Mouse (Mus musculus) heart, adult 2 months (tissue): ENCODE measurements around the gene Nfam1. TPM values are rescaled to one million over a fixed set of nuclear protein-coding genes. Genes with fewer than 3 reads are reported as not detected.

Source experiments
- DNase-seq, 2 experiments: peaks; one replicate each; pipeline ENCODE4 v3.0.0; 2021
- H3K27ac ChIP-seq: fragments of 200-600 bp; 2 replicates; pipeline ENCODE4 v1.8.1; 2022
- H3K27me3 ChIP-seq: fragments of 200-500 bp; 2 replicates; pipeline ENCODE4 v1.6.1; 2012; ENCODE audit warnings: mild to moderate bottlenecking, low read length, inconsistent platforms, mixed read lengths; ENCODE audit not compliant: control insufficient read depth, insufficient read depth
- H3K36me3 ChIP-seq: fragments of 200-500 bp; 2 replicates; pipeline ENCODE4 v1.6.1; 2012; ENCODE audit warnings: low read length, inconsistent platforms; ENCODE audit not compliant: control insufficient read depth, insufficient read depth
- H3K4me1 ChIP-seq: fragments of 200-500 bp; 2 replicates; pipeline ENCODE4 v1.6.1; 2011; ENCODE audit warnings: low read length; ENCODE audit not compliant: control insufficient read depth, insufficient read depth
- H3K4me3 ChIP-seq: fragments of 200-600 bp; 2 replicates; pipeline ENCODE4 v1.8.1; 2022
- H3K79me2 ChIP-seq: fragments of 200-500 bp; replicated peaks from 2 replicates; pipeline ENCODE4 v1.6.1; 2012; ENCODE audit warnings: mild to moderate bottlenecking, inconsistent platforms, low read length, moderate library complexity, mixed read lengths; ENCODE audit not compliant: control insufficient read depth, insufficient read depth
- H3K9ac ChIP-seq: fragments of 200-500 bp; 2 replicates; pipeline ENCODE4 v1.6.1; 2012; ENCODE audit warnings: low read depth, mild to moderate bottlenecking, control low read depth, inconsistent platforms, low read length, mixed read lengths
- CTCF ChIP-seq: fragments of 200-600 bp; IDR thresholded peaks from 2 replicates; pipeline ENCODE4 v1.8.1; 2022; ENCODE audit warnings: antibody characterized with exemption, mild to moderate bottlenecking, moderate library complexity
- EP300 ChIP-seq: fragments of 200-500 bp; IDR thresholded peaks from 2 replicates; pipeline ENCODE4 v1.6.1; 2011; ENCODE audit warnings: low read depth, low read length, control low read depth; ENCODE audit not compliant: insufficient read depth
- POLR2A ChIP-seq: fragments of 200-500 bp; IDR thresholded peaks from 2 replicates; pipeline ENCODE4 v1.6.1; 2011; ENCODE audit warnings: mild to moderate bottlenecking, low read depth, low read length, control low read depth; ENCODE audit not compliant: insufficient read depth
- WGBS: fragments of 180-500 bp; shearing (Covaris S2); methylation state at CpG from one replicate; pipeline ENCODE4 v1.1.7; 2018; 5-methylcytosine and 5-hydroxymethylcytosine counted together
- intact Hi-C: fragments of 180-260 bp; cut with DNase I; formaldehyde crosslinking; loops from one replicate; pipeline ENCODE4 v1.15.1; 2025
- microRNA-seq, 2 experiments: library from miRNA; unstranded; fragments of <30 nt; microRNA quantifications; one replicate each; pipeline ENCODE4 v1.2.0; 2021
- polyA plus RNA-seq: library from polyadenylated mRNA; depleted of rRNA; stranded (reverse); fragments of >200 nt; gene quantifications from 2 replicates; pipeline ENCODE4 v1.2.3, GENCODE M21; 2012; rRNA removed
- total RNA-seq, 2 experiments: library from RNA; stranded (reverse); gene quantifications; 2 replicates each; pipeline ENCODE4 v1.2.3; 2021

Nfam1 gene
- total and polyA plus RNA-seq, 3 experiments, result 2.4 to 3.9 (median 2.6) TPM

- H3K27me3 ChIP-seq, result no peaks in the 10 kb centered on the region; the same call in 1 of the 2 replicates
- DNase-seq, result no peak
- no peak overlapping the region for H3K9ac ChIP-seq
- intact Hi-C loops, result no loop called here
- no peaks in the 10 kb centered on the region for H3K4me1 ChIP-seq
- no peaks in the 10 kb centered on the region for H3K79me2 ChIP-seq
- H3K27ac ChIP-seq, result no peak overlapping the region
- no peak overlapping the region for H3K4me3 ChIP-seq
- no peaks in the 10 kb centered on the region for H3K36me3 ChIP-seq
- WGBS, result 77% methylated on average over 5 of the region's 5 CpGs
- TF ChIP-seq POLR2A, result no peak
- no peak for TF ChIP-seq CTCF
- no peak for TF ChIP-seq EP300
These were observed 79.1 kb downstream of the Nfam1 start for GRCm38 (mm10) chr15:82954034-82954433.

DNA sequence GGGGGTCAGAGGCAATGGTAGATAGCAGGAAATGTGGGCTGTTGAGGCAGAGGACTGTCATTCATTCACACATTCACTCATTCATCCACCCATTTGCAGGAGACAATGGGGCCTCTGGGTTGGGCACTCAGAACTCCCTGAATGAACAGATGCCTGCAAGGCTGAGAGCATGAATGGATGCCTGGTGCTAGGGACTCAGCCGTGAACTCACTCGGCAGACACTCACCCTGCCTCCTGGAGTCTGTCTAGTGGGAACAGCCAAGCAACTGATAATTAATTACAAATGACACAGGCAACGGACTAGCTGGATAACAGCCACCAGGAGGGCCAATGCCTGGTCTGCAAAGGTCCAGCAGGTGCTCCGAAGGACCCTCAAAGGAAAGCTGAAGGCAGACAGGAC, 80.0 kb downstream of the Nfam1 start:
- no peak overlapping the region for H3K9ac ChIP-seq
- TF ChIP-seq EP300 (no peak), POLR2A (no peak), CTCF (no peak)
- H3K4me3 ChIP-seq, result no peak overlapping the region
- no peak for DNase-seq
- no peaks in the 10 kb centered on the region for H3K36me3 ChIP-seq
- H3K27ac ChIP-seq, result no peak overlapping the region
- H3K4me1 ChIP-seq, result no peaks in the 10 kb centered on the region
- H3K27me3 ChIP-seq, result no peaks in the 10 kb centered on the region; the same call in 1 of the 2 replicates
- intact Hi-C loops, result no loop called here
- H3K79me2 ChIP-seq, result no peaks in the 10 kb centered on the region
- 59% methylated on average over 4 of the region's 4 CpGs for WGBS

GRCm38 (mm10) chr15:82952292-82952705, 80.8 kb downstream of the Nfam1 start:
- intact Hi-C loops, result no loop called here
- H3K4me3 ChIP-seq, result no peak overlapping the region
- H3K4me1 ChIP-seq, result no peaks in the 10 kb centered on the region
- WGBS, result 36% methylated on average over 20 of the region's 20 CpGs
- no peaks in the 10 kb centered on the region for H3K36me3 ChIP-seq
- no peaks in the 10 kb centered on the region for H3K79me2 ChIP-seq
- DNase-seq, result no peak
- H3K9ac ChIP-seq, result no peak overlapping the region
- no peaks in the 10 kb centered on the region; the same call in 1 of the 2 replicates for H3K27me3 ChIP-seq
- no peak overlapping the region for H3K27ac ChIP-seq
- no peak for TF ChIP-seq EP300
- no peak for TF ChIP-seq POLR2A
- no peak for TF ChIP-seq CTCF

DNA sequence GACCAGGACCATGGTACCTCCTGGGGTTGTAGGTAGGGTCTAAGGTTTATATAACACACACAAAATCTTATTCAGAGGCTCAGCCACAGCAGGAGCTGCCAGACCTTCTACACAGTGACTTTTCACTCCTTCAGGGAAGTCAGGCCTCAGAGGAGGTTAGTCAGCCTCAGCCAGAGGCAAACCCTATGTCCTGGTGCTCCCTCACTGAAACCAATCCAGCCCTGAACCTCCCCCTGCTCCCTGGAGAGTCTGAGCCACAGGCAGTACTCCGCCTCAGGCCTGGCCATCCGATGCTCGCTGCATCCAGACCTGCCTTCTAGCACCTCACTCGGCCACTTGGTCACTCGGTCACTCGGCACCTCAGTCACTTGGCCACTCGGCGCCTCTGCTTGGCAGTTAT, 82.9 kb downstream of the Nfam1 start:
- H3K27me3 ChIP-seq, result no peaks in the 10 kb centered on the region; the same call in 1 of the 2 replicates
- TF ChIP-seq EP300 (no peak), CTCF (no peak), POLR2A (no peak)
- no peak overlapping the region for H3K4me3 ChIP-seq
- 60% methylated on average over 8 of the region's 8 CpGs for WGBS
- H3K79me2 ChIP-seq, result no peaks in the 10 kb centered on the region
- H3K27ac ChIP-seq, result no peak overlapping the region
- H3K9ac ChIP-seq, result no peak overlapping the region
- no peak for DNase-seq
- intact Hi-C loops, result no loop called here
- no peaks in the 10 kb centered on the region for H3K4me1 ChIP-seq
- H3K36me3 ChIP-seq, result no peaks in the 10 kb centered on the region

DNA sequence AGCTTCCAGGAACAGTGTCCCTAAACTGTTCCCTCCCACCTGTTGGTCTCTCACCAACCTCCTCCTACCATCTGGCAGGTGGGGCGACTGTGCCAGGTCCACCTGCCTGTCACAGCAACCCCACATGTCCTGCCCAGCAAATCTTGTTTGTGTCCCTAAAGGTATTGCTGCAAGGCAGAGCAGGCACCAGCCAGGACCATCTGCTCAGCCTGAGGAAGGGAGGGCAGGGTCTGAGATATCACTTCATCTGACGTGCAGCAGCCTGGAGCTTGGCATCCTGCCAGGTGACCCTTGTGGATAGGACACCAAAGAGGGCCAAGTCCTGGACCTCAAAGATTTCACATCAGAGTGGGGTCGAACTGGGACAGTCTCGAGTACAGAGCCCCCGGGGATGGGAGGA, 85.7 kb downstream of the Nfam1 start:
- Histone ChIP-seq H3K9ac (no peak overlapping the region), H3K36me3 (no peaks in the 10 kb centered on the region), H3K79me2 (no peaks in the 10 kb centered on the region), H3K27me3 (no peaks in the 10 kb centered on the region; the same call in 1 of the 2 replicates), H3K27ac (no peak overlapping the region), H3K4me3 (no peak overlapping the region), H3K4me1 (no peaks in the 10 kb centered on the region)
- 74% methylated on average over 5 of the region's 5 CpGs for WGBS
- no peak for DNase-seq
- intact Hi-C loops, result no loop called here
- TF ChIP-seq POLR2A (no peak), CTCF (no peak), EP300 (no peak)

DNA sequence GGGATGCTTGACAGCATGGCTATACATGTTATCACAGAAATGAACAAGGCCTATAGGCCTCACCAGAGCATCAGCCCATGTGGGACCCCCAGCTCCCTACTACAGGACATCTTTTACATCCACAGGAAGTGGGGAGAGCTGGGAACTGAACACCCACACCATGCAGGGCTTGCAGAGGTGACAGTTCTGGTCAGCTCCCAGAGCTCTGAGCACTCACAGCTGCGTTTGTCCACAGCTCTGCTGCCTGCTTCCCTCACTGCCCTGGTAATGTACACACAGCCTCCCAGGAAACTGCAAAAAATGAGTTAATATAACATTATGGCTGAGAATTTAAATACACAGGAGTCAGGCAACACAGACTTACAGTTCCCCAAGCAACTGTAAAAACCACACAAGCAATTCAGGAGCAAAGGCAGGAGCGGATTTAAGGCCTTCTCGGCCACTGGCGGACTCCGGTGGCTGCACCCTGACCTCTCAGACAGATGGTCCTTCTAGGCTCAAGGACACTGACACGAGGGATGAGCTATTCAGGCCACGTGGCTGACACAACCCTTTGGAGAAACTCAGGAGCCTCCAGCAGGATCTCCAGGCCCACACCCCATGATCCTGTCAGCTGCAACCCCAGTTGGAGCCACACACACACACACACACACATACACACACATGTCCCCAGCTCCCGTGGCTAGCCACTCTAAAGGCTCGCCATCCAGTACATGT, 88.5 kb downstream of the Nfam1 start:
- Histone ChIP-seq H3K79me2 (no peaks in the 10 kb centered on the region), H3K36me3 (no peaks in the 10 kb centered on the region), H3K9ac (no peak overlapping the region), H3K4me3 (no peak overlapping the region), H3K4me1 (no peaks in the 10 kb centered on the region), H3K27ac (no peak overlapping the region), H3K27me3 (no peaks in the 10 kb centered on the region)
- TF ChIP-seq CTCF, result no peak
- TF ChIP-seq EP300, result no peak
- no peak for TF ChIP-seq POLR2A
- intact Hi-C loops, result no loop called here
- no peak for DNase-seq
- WGBS, result 81% methylated on average over 9 of the region's 9 CpGs

Small RNA genes lying within 50 kb of the gene (microRNA-seq; reads per million reads assigned to microRNA genes)
- 0 to 1.2 reads per million in 2 experiments for gene Mir3080

Other genes with a start within 250 kb of the Nfam1 start
- not detected for gene Cyp2d26, start 239.0 kb downstream of the Nfam1 start, total RNA-seq
- gene Cyp2d26, start 239.0 kb downstream of the Nfam1 start, polyA plus RNA-seq, result 1.3 TPM in 1 of 2 replicates, not detected in the other
- gene Tcf20, start 45.4 kb downstream of the Nfam1 start, total RNA-seq, result 10 to 100 TPM; 60.1 to 60.8 TPM
- gene Tcf20, start 45.4 kb downstream of the Nfam1 start, polyA plus RNA-seq, result 6.6 and 9.5 TPM in 2 replicates
- 10 to 100 TPM; 36.8 to 41.0 TPM for gene Serhl, start 56.2 kb upstream of the Nfam1 start, total RNA-seq
- gene Serhl, start 56.2 kb upstream of the Nfam1 start, polyA plus RNA-seq, result 82.7 and 90.2 TPM in 2 replicates
- gene Rrp7a, start 89.5 kb upstream of the Nfam1 start, total RNA-seq, result 10 to 100 TPM; 39.9 to 40.9 TPM
- gene Rrp7a, start 89.5 kb upstream of the Nfam1 start, polyA plus RNA-seq, result 60.0 and 62.0 TPM in 2 replicates
- 10 to 100 TPM; 23.6 to 24.7 TPM for gene Poldip3, start 116.1 kb upstream of the Nfam1 start, total RNA-seq
- gene Poldip3, start 116.1 kb upstream of the Nfam1 start, polyA plus RNA-seq, result 20.0 and 27.0 TPM in 2 replicates
- 10 to 100 TPM; 75.6 to 87.2 TPM for gene Cyb5r3, start 139.3 kb upstream of the Nfam1 start, total RNA-seq
- gene Cyb5r3, start 139.3 kb upstream of the Nfam1 start, polyA plus RNA-seq, result 97.7 and 103 TPM in 2 replicates
- gene A4galt, start 218.5 kb upstream of the Nfam1 start, total RNA-seq, result 1 to 10 TPM; 5.2 to 6.3 TPM
- gene A4galt, start 218.5 kb upstream of the Nfam1 start, polyA plus RNA-seq, result 9.7 and 14.9 TPM in 2 replicates